Mouse (Mus musculus) liver, postnatal 0 days (tissue): ENCODE measurements around the gene Tmem208. TPM values are rescaled to one million over a fixed set of nuclear protein-coding genes. Genes with fewer than 3 reads are reported as not detected.

ENCODE experiments used
- ATAC-seq: fragments of 200-750 bp; cut with Nextera tagmentation; 2 replicates; pipeline ENCODE4 v1.8.0; 2017; ENCODE audit warnings: mild to moderate bottlenecking, moderate library complexity
- DNase-seq: peaks from one replicate; pipeline ENCODE4 v3.0.0-alpha.2; 2016
- H3K27ac ChIP-seq: fragments of 300-500 bp; sonication (generic); 2 replicates; pipeline ENCODE4 v1.5.1; 2014; ENCODE audit warnings: antibody characterized with exemption, moderate library complexity, mild to moderate bottlenecking, low read depth
- H3K27me3 ChIP-seq: fragments of 300-500 bp; sonication (generic); 2 replicates; pipeline ENCODE4 v1.6.1; 2014; ENCODE audit warnings: low read length, control low read depth, mixed read lengths; ENCODE audit not compliant: insufficient read depth
- H3K36me3 ChIP-seq: fragments of 300-500 bp; sonication (generic); replicated peaks from 2 replicates; pipeline ENCODE4 v1.6.1; 2014; ENCODE audit warnings: mild to moderate bottlenecking, control low read depth, low read length, moderate library complexity, mixed read lengths; ENCODE audit not compliant: insufficient read depth
- H3K4me1 ChIP-seq: fragments of 300-500 bp; sonication (generic); 2 replicates; pipeline ENCODE4 v1.6.1; 2014; ENCODE audit warnings: antibody characterized with exemption, mild to moderate bottlenecking, control low read depth; ENCODE audit not compliant: insufficient read depth
- H3K4me2 ChIP-seq: fragments of 300-500 bp; sonication (generic); 2 replicates; pipeline ENCODE4 v1.6.1; 2014; ENCODE audit warnings: low read depth, mild to moderate bottlenecking, low read length, moderate library complexity, mixed read lengths
- H3K4me3 ChIP-seq: fragments of 300-500 bp; sonication (generic); 2 replicates; pipeline ENCODE4 v1.5.1; 2014; ENCODE audit warnings: low read depth, low read length
- H3K9ac ChIP-seq: fragments of 300-500 bp; sonication (generic); replicated peaks from 2 replicates; pipeline ENCODE4 v1.6.1; 2014; ENCODE audit warnings: mild to moderate bottlenecking, moderate library complexity
- H3K9me3 ChIP-seq: fragments of 300-500 bp; sonication (generic); 2 replicates; pipeline ENCODE4 v1.6.1; 2016; ENCODE audit warnings: mild to moderate bottlenecking, control low read depth, low read length, mixed read lengths
- CTCF ChIP-seq: sonication (generic); IDR thresholded peaks from 2 replicates; pipeline ENCODE4 v1.5.1; 2016; ENCODE audit warnings: antibody characterized with exemption, low read depth
- EP300 ChIP-seq: IDR thresholded peaks from 2 replicates; pipeline ENCODE4 v1.6.1; 2016; ENCODE audit warnings: antibody characterized with exemption, low read depth, mild to moderate bottlenecking
- WGBS: fragments of 180-500 bp; shearing (Covaris S2); extraction: QIAGEN DNeasy Blood & Tissue Kit; methylation state at CpG from one replicate; pipeline ENCODE4 v1.1.7; 2014; ENCODE audit not compliant: insufficient replicate concordance; 5-methylcytosine and 5-hydroxymethylcytosine counted together
- polyA plus RNA-seq: library from polyadenylated mRNA; unstranded; fragments of >200 nt; fragmentation: Nextera tagmentation; extraction: Ambion mirVana; gene quantifications from 2 replicates; pipeline ENCODE4 v1.2.1, GENCODE M21; 2015

The Tmem208 gene
- polyA plus RNA-seq, 1 experiment from 2014 or later: 75.2 TPM

DNA sequence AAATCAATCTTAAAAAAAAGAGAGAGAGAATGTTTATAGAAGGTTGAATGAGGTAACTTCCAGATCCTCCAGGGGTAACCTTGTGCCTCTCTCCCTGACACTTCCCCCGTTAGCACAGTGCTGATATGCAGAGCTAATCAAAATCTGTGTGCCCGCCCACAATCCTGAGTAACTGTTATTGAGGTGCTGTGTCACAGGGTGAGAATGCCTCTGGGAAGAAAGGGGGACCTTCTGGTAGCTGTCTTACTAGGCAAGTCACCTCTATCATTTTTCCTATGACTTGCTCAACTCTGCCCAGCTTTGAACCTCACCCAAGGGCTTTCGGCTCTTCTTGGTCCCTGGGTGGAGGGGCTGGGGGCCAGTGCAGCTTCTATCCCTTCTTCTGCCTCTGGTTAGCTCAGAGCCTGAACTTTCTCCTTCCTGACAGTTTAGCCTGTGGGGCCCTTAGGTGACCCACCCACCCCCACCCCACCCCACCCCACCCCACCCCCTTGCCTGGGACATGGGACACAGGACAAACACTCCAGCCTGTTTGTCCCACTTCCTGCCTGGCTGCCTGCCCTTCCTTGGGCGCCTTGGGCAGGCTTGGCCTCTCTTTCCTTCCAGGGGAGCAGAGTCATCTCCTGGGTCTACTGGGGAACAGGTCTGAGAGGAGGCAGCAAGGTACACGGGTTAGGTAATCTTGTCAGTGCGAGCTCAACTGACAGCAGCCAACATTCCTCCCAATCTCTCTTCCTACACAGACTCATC is 13.9 kb downstream of the Tmem208 start:
- Histone ChIP-seq H3K9ac (no peak overlapping the region), H3K4me1 (peaks cover 18% of the 10 kb centered on the region), H3K36me3 (peaks cover 4% of the 10 kb centered on the region), H3K27me3 (no peaks in the 10 kb centered on the region), H3K4me3 (no peak overlapping the region), H3K9me3 (no peaks in the 10 kb centered on the region), H3K4me2 (no peak overlapping the region), H3K27ac (peak overlapping the region; percentile 44; the same call in 1 of the 2 replicates)
- TF ChIP-seq EP300 (no peak), CTCF (no peak)
- DNase-seq: no peak
- peak; percentile 50 for ATAC-seq
- WGBS: 42% methylated on average over 6 of the region's 6 CpGs

DNA sequence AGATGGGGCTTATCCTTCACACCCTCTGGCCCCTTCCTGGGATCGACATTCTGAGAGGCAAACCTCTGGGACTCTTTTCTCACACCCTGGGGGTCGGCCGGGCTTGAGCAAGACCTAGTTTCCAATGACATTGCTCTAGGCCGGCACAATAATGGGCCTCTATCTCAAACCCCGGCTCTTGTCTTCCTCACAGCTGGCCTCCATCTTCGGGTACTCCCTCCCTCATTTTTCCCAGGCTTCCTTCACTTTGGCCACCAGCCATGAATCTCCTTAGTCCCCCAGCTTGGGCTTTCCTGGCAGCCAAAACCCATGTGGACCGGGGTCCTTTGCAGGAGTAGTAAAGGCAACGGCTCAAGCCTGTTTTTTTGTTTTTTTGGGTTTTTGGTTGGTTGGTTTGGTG is 15.2 kb downstream of the Tmem208 start:
- DNase-seq (peak; percentile 14), ATAC-seq (no peak)
- Histone ChIP-seq H3K4me1 (peaks cover 26% of the 10 kb centered on the region), H3K9ac (no peak overlapping the region), H3K27ac (no peak overlapping the region), H3K36me3 (no peaks in the 10 kb centered on the region; the same call in none of the 2 replicates), H3K27me3 (no peaks in the 10 kb centered on the region), H3K4me2 (no peak overlapping the region), H3K9me3 (no peaks in the 10 kb centered on the region), H3K4me3 (no peak overlapping the region)
- 57% methylated on average over 8 of the region's 8 CpGs for WGBS
- TF ChIP-seq CTCF (no peak), EP300 (no peak)

DNA sequence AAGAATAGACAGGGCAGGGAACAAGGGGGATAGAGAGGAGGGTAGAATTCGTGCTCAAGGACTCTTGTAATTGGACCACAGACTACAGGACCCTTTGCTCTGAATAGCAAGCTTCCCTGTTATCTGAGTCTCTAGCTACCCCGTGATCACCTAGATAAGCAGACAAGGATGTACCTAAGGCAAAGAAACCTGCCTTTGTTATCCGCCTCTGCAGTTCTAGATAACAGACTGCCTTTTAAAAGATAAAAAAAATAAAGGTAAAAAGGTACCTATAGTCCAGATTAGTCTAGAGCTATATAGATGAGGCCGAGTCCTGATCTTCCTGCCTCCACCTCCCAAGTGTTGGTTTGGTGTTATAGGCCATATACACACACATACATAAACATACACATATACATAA is 16.6 kb downstream of the Tmem208 start:
- Histone ChIP-seq H3K27me3 (peaks cover 8% of the 10 kb centered on the region), H3K36me3 (no peaks in the 10 kb centered on the region; the same call in none of the 2 replicates), H3K4me1 (peaks cover 37% of the 10 kb centered on the region), H3K4me3 (no peak overlapping the region), H3K9ac (no peak overlapping the region), H3K27ac (no peak overlapping the region), H3K9me3 (no peaks in the 10 kb centered on the region), H3K4me2 (no peak overlapping the region)
- no peak for DNase-seq
- TF ChIP-seq EP300: no peak
- no peak for TF ChIP-seq CTCF
- 58% methylated on average over 4 of the region's 4 CpGs for WGBS
- ATAC-seq: no peak

DNA sequence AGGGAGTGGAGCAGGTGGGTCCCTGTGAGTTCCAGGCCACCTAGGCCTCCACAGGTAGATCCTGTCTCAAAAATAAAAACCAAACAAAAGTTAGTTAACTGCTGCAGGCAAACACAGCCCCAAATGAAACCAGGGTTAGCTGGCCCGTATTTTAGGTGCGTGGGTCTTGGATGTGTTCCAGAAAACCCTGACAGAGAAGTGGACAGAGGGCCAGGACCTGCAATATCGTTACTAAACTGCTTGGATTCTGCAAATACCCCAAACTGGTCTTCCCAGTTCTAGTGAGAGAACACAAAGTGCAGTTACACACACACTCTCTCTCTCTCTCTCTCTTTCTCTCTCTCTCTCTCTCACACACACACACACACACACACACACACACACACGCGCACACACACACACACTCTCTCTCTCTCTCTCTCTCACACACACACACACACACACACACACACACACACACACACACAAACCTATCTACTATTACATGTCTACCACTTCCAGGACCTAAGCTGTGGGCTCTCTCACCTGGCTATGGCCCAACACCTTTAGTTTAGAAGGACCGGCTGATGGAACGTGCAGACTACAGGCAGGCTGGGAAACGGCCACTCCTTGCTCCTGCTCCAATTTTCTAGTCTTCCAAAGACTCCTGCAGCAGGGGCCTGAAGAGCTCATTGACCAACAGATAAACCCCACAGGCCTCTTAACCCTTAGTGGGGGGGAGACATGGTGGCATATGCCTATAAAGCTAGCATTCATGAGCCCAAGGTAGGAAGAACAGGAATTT is 17.8 kb downstream of the Tmem208 start:
- Histone ChIP-seq H3K9me3 (no peaks in the 10 kb centered on the region), H3K4me1 (peaks cover 48% of the 10 kb centered on the region), H3K4me2 (no peak overlapping the region), H3K9ac (no peak overlapping the region), H3K4me3 (no peak overlapping the region), H3K27me3 (peaks cover 19% of the 10 kb centered on the region), H3K27ac (no peak overlapping the region), H3K36me3 (no peaks in the 10 kb centered on the region; the same call in 1 of the 2 replicates)
- DNase-seq (no peak), ATAC-seq (no peak)
- TF ChIP-seq CTCF (no peak), EP300 (no peak)
- WGBS: 56% methylated on average over 6 of the region's 8 CpGs

DNA sequence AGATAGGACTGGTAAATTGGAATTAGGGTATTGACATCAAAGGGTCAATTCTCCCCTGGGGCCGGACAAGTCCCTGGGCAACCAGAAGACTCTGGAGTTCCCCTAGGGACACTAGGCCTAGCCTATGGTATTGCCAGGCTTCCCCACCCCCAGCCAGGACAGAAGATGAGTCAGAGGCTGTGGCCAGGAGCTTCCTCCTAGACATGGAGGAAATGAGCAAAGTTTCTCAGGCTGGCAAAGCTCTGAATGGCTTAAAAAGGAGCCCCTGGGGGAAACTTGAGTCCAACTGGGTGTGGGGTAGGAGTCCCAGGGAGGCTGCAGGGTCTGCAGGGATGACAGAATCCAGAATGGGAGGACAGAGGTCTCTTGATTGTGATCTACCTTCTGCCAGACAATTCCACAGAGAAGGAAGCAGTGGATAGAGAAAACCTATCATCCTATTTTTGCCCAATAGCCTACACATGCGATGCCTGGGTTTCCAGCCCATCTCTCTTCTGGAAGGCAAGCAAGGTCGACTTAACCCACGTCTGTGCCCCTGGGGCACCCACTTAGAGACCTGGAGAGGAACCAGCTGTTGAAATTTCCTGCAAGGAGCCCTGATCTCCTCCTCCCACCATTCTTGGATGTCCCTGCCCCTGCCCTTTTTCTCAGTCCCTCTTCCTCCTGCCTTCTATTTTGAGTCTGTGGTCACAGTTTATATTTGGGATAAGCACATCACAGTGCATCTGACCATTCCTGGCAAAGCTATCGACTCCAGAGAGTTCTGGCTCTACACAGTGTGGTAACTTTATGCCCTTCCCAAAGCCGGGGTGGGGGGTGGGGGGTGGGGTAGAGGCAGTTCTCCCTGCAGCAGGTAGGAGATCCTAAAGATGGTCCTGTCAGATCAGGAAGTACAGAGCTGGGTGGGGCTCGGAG is 19.2 kb downstream of the Tmem208 start:
- Histone ChIP-seq H3K4me1 (peaks cover 42% of the 10 kb centered on the region), H3K27ac (peak overlapping the region; percentile 52), H3K4me2 (peak overlapping the region; percentile 83), H3K27me3 (peaks cover 32% of the 10 kb centered on the region), H3K9me3 (no peaks in the 10 kb centered on the region), H3K4me3 (no peak overlapping the region), H3K9ac (no peak overlapping the region), H3K36me3 (no peaks in the 10 kb centered on the region; the same call in 1 of the 2 replicates)
- ATAC-seq (no peak), DNase-seq (peak; percentile 46)
- TF ChIP-seq CTCF: no peak
- no peak for TF ChIP-seq EP300
- 37% methylated on average over 7 of the region's 7 CpGs for WGBS
